Mouse (Mus musculus) stomach, postnatal 0 days (tissue): ENCODE data around the gene Dgat2. TPM values are rescaled to one million over a fixed set of nuclear protein-coding genes. Genes with fewer than 3 reads are reported as not detected.

Source experiments
- ATAC-seq: fragments of 200-750 bp; cut with Nextera tagmentation; 2 replicates; pipeline ENCODE4 v1.8.0; 2017; ENCODE audit not compliant: low FRiP score, low TSS enrichment
- DNase-seq: peaks from one replicate; pipeline ENCODE4 v3.0.0-alpha.2; 2016; ENCODE audit warnings: low spot score
- H3K27ac ChIP-seq: fragments of 300-500 bp; sonication (generic); replicated peaks from 2 replicates; pipeline ENCODE4 v1.5.1; 2014; ENCODE audit warnings: mild to moderate bottlenecking, control low read depth
- H3K27me3 ChIP-seq: fragments of 300-500 bp; sonication (generic); 2 replicates; pipeline ENCODE4 v1.6.1; 2014; ENCODE audit warnings: low read length; ENCODE audit not compliant: control insufficient read depth, insufficient read depth
- H3K36me3 ChIP-seq: fragments of 300-500 bp; sonication (generic); 2 replicates; pipeline ENCODE4 v1.6.1; 2014; ENCODE audit warnings: low read length, mixed read lengths; ENCODE audit not compliant: control insufficient read depth, insufficient read depth
- H3K4me1 ChIP-seq: fragments of 300-500 bp; sonication (generic); replicated peaks from 2 replicates; pipeline ENCODE4 v1.6.1; 2014; ENCODE audit warnings: antibody characterized with exemption; ENCODE audit not compliant: control insufficient read depth, insufficient read depth
- H3K4me2 ChIP-seq: fragments of 300-500 bp; sonication (generic); replicated peaks from 2 replicates; pipeline ENCODE4 v1.6.1; 2014; ENCODE audit warnings: low read depth, mild to moderate bottlenecking, control low read depth, moderate library complexity
- H3K4me3 ChIP-seq: fragments of 300-500 bp; sonication (generic); 2 replicates; pipeline ENCODE4 v1.5.1; 2014; ENCODE audit warnings: low read depth, low read length, control low read depth
- H3K9ac ChIP-seq: fragments of 300-500 bp; sonication (generic); 2 replicates; pipeline ENCODE4 v1.6.1; 2014; ENCODE audit warnings: mild to moderate bottlenecking, low read length, control low read depth, mixed read lengths
- H3K9me3 ChIP-seq: fragments of 300-500 bp; sonication (generic); 2 replicates; pipeline ENCODE4 v1.6.1; 2016; ENCODE audit warnings: low read length; ENCODE audit not compliant: control insufficient read depth
- CTCF ChIP-seq: IDR thresholded peaks from 2 replicates; pipeline ENCODE4 v1.5.1; 2016; ENCODE audit warnings: antibody characterized with exemption, low read depth, mild to moderate bottlenecking, moderate library complexity
- EP300 ChIP-seq: optimal IDR thresholded peaks from 2 replicates; pipeline ENCODE3; 2016; ENCODE audit warnings: antibody characterized with exemption
- WGBS: fragments of 180-500 bp; shearing (Covaris S2); extraction: QIAGEN DNeasy Blood & Tissue Kit; methylation state at CpG from one replicate; pipeline ENCODE4 v1.1.7; 2014; 5-methylcytosine and 5-hydroxymethylcytosine counted together
- polyA plus RNA-seq: library from polyadenylated mRNA; unstranded; fragments of >200 nt; fragmentation: Nextera tagmentation; extraction: Ambion mirVana; gene quantifications from 2 replicates; pipeline ENCODE4 v1.2.1, GENCODE M21; 2015

Dgat2 gene
- polyA plus RNA-seq, 1 experiment from 2014 or later, result 320 TPM

DNA sequence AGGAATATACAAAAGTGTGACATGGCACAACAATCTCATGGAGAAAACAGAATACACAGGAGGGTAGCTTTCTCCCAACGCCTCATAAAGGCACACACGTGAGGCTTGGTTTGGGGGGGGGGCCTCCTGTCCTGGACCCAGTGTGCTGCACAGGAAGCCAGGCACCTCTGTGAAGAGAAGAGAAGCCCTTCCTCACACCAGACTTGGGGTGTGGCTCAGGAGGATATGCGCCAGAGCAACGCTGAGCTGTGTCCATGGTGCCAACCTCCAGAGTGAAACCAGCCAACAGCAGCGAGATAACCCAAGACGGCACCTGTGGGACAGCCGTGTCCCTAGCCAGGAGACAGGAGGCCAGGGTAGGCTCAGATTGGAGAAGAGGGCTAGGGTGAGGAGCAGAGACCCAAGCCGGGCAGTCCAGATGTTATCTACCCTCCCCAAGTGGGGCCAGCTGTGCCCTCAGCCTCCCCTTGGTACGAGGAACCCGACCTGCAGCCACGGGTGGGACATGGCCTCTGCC lies 28.8 kb downstream of the Dgat2 start:
- H3K4me1 ChIP-seq, result peaks cover 5% of the 10 kb centered on the region; the same call in 1 of the 2 replicates
- H3K27ac ChIP-seq, result no peak overlapping the region
- DNase-seq (no peak), ATAC-seq (no peak; the same call in 1 of the 2 replicates)
- H3K9ac ChIP-seq, result no peak overlapping the region
- H3K4me2 ChIP-seq, result no peak overlapping the region
- no peaks in the 10 kb centered on the region for H3K9me3 ChIP-seq
- 83% methylated on average over 11 of the region's 11 CpGs for whole genome bisulfite sequencing
- no peaks in the 10 kb centered on the region for H3K27me3 ChIP-seq
- TF ChIP-seq CTCF (no peak), EP300 (no peak)
- no peak overlapping the region for H3K4me3 ChIP-seq
- no peaks in the 10 kb centered on the region for H3K36me3 ChIP-seq

- no peak for TF ChIP-seq EP300
- no peak for TF ChIP-seq CTCF
- Histone ChIP-seq H3K27ac (no peak overlapping the region), H3K27me3 (no peaks in the 10 kb centered on the region), H3K4me3 (no peak overlapping the region), H3K4me1 (peaks cover 5% of the 10 kb centered on the region; the same call in 1 of the 2 replicates), H3K9ac (no peak overlapping the region), H3K9me3 (no peaks in the 10 kb centered on the region), H3K4me2 (no peak overlapping the region), H3K36me3 (no peaks in the 10 kb centered on the region)
- ATAC-seq (no peak), DNase-seq (no peak)
- 75% methylated on average over 6 of the region's 8 CpGs for WGBS
These were observed 29.8 kb downstream of the Dgat2 start for GRCm38 (mm10) chr7:99152756-99153155.

DNA sequence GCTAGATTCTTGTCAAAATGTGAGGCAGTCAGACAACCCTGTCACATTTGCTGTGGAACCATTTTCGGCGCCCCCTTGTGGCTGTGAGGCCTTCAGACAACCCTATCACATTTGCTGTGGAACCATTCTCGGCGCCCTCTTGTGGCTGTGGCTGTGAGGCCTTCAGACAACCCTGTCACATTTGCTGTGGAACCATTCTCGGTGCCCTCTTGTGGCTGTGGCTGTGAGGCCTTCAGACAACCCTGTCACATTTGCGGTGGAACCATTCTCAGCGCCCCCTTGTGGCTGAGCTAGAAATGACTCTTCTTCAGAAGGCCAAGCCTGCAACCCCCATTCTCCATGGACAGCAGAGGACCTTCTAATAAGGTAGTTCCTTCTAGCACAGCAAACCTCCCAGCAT lies 31.2 kb downstream of the Dgat2 start:
- Histone ChIP-seq H3K9ac (no peak overlapping the region), H3K27ac (0 out of 2 replicates have a peak overlapping the region, but pooled peaks have one; percentile 4), H3K9me3 (no peaks in the 10 kb centered on the region), H3K4me1 (peaks cover 5% of the 10 kb centered on the region; the same call in 1 of the 2 replicates), H3K27me3 (no peaks in the 10 kb centered on the region), H3K4me3 (no peak overlapping the region), H3K36me3 (no peaks in the 10 kb centered on the region), H3K4me2 (no peak overlapping the region)
- TF ChIP-seq EP300 (no peak), CTCF (peak; percentile 100)
- ATAC-seq, result peak; percentile 80
- 6% methylated on average over 7 of the region's 7 CpGs for WGBS
- peak; percentile 99 for DNase-seq

- no peak overlapping the region for H3K4me3 ChIP-seq
- TF ChIP-seq EP300 (no peak), CTCF (no peak)
- 40% methylated on average over 1 of the region's 1 CpGs for WGBS
- H3K9ac ChIP-seq, result no peak overlapping the region
- no peak for DNase-seq
- no peak for ATAC-seq
- no peaks in the 10 kb centered on the region for H3K36me3 ChIP-seq
- no peaks in the 10 kb centered on the region for H3K4me1 ChIP-seq
- no peaks in the 10 kb centered on the region for H3K9me3 ChIP-seq
- no peak overlapping the region for H3K4me2 ChIP-seq
- no peaks in the 10 kb centered on the region for H3K27me3 ChIP-seq
- H3K27ac ChIP-seq, result no peak overlapping the region
These were observed 33.5 kb downstream of the Dgat2 start for GRCm38 (mm10) chr7:99149017-99149416.

DNA sequence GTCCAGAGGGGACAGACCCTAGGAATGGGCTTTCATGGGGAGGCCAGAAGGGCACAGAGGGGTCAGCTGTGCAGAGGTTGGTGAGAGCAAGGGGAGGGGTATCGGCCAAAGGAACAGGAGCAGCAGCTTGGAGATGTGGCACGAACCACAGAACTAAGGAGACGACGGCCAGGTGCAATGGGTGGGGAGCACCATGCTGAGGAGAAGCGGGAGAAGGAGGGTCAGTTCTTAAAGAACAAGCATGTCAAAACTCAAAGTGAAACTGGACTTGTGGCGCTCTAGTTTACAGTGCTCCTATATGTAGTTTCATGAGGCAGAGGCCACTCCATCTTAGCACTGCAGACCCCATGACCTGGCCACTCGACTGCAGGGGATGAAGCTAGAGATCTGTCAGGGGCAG lies 35.0 kb downstream of the Dgat2 start:
- Histone ChIP-seq H3K4me3 (no peak overlapping the region), H3K27ac (no peak overlapping the region), H3K36me3 (no peaks in the 10 kb centered on the region), H3K4me2 (no peak overlapping the region), H3K9ac (no peak overlapping the region), H3K9me3 (no peaks in the 10 kb centered on the region), H3K27me3 (no peaks in the 10 kb centered on the region), H3K4me1 (no peaks in the 10 kb centered on the region)
- ATAC-seq (no peak), DNase-seq (no peak)
- TF ChIP-seq EP300 (no peak), CTCF (no peak)
- WGBS, result 81% methylated on average over 7 of the region's 7 CpGs

DNA sequence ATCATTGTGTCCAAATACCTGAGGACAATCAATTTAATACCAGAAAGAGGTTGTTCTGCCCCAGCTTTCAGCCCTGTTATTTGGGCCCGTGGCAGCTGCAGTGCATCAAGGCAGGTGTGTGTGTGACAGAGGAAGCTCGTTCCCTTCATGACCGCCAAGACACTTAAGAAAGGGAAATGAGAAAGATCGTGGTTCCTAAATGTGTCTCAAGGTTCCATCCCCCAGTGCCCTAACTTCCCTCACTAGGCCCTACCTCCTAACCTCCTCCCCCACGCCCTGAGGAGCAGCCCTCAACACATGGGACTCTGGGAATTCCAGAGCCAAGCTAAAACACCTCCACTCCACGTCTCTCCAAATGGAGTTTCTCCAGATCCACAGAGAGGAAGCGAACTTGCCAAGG lies 35.6 kb downstream of the Dgat2 start:
- no peak overlapping the region for H3K4me3 ChIP-seq
- no peaks in the 10 kb centered on the region for H3K36me3 ChIP-seq
- H3K4me1 ChIP-seq, result no peaks in the 10 kb centered on the region
- DNase-seq (no peak), ATAC-seq (no peak)
- H3K9me3 ChIP-seq, result no peaks in the 10 kb centered on the region
- TF ChIP-seq EP300 (no peak), CTCF (no peak)
- H3K9ac ChIP-seq, result no peak overlapping the region
- 48% methylated on average over 7 of the region's 7 CpGs for WGBS
- H3K27ac ChIP-seq, result no peak overlapping the region
- H3K27me3 ChIP-seq, result no peaks in the 10 kb centered on the region
- H3K4me2 ChIP-seq, result no peak overlapping the region
